18 mouse cellular contexts compared by ENCODE assay signal in the genomic region with DNA sequence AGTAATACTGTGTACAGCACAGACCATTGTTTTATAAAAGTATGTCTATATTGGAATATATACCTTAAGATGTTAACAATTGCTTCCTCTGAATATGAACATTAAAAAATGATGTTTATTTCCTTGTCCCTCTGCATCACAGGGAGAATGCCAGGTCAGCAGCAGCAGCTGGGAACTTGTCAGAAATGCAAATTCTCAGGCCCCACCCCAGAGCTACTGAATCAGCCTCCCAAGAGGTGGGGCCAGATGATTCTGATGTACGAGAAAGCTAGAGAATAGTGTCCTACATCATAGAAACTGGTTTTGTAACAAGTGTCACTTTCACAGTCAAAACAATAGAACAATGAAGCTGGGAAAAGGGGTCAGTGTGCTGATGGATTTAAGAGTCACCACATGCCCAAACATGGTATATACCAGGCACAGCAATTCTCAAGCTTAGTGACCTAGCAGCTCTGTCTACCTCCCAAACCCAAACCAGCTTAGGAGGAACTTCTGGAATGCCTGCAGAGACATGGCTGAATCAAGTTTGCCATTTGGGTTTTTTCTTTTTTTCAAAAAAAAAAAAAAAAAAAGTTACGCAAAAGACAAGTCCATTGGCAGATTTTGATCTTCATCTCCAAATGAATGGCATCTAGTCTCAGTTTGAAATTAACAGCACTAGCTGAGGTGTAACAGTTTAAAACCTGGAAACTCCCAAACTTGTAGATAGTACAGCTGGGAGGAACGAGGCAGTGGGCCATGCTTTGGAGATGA.
"Had no signal": no experiment of that assay in that cellular context is flagged by ENCODE, and none has a peak within 500 bp of the region (broad histone marks: within the 10 kb centered on the region; RNA-seq: fewer than 3 reads in every experiment).

No protein-coding gene starts in this region.

- H3K27me3 ChIP-seq: limb, embryonic 12.5 days; liver, embryonic 15.5 days; megakaryocyte, embryonic 14.5 days; midbrain, embryonic 15.5 days; neural tube, embryonic 13.5 days had no signal

- H3K4me2 ChIP-seq: limb, embryonic 12.5 days; liver, embryonic 15.5 days; midbrain, embryonic 11.5 days; midbrain, embryonic 15.5 days; neural tube, embryonic 13.5 days had no signal

- DNase-seq: kidney, adult 8-10 months; kidney, postnatal 36 days; layer of hippocampus, postnatal 36 days; liver; lung, adult 2 months; lung, postnatal 10 days; right cerebral cortex, adult 18-20 months; right cerebral cortex, postnatal 25 days; thymus, adult 18-20 months; thymus, postnatal 14 days had no signal

- H3K36me3 ChIP-seq: limb, embryonic 12.5 days; liver, embryonic 15.5 days; midbrain, embryonic 15.5 days; neural tube, embryonic 13.5 days had no signal

- H3K4me1 ChIP-seq: midbrain, embryonic 15.5 days had no signal

- H3K27ac ChIP-seq: limb, embryonic 12.5 days; liver, embryonic 15.5 days; macrophage; midbrain, embryonic 15.5 days; neural tube, embryonic 13.5 days had no signal

- H3K4me3 ChIP-seq: limb, embryonic 12.5 days; liver, embryonic 15.5 days; megakaryocyte, embryonic 14.5 days; midbrain, embryonic 15.5 days; neural tube, embryonic 13.5 days had no signal

- H3K9ac ChIP-seq: limb, embryonic 12.5 days; liver, embryonic 15.5 days; midbrain, embryonic 15.5 days; neural tube, embryonic 13.5 days had no signal

- H3K9me3 ChIP-seq: limb, embryonic 12.5 days; liver, embryonic 15.5 days; megakaryocyte, embryonic 14.5 days; midbrain, embryonic 15.5 days; neural tube, embryonic 13.5 days had no signal

- ATAC-seq: intestine, postnatal 0 days; midbrain, embryonic 15.5 days had no signal
